Mouse (Mus musculus): ENCODE results near the gene Cntn5. TPM values are rescaled to one million over a fixed set of nuclear protein-coding genes. Genes with fewer than 3 reads are reported as not detected.
A peak's percentile ranks its signal among the peaks of the same experiment; 100 is the strongest.

The Cntn5 gene
- not detected for total RNA-seq (2021)
- 0.04 TPM in 1 of 2 replicates, not detected in the other for polyA plus RNA-seq (2012; rRNA removed)
- long read RNA-seq: 0 reads

DNA sequence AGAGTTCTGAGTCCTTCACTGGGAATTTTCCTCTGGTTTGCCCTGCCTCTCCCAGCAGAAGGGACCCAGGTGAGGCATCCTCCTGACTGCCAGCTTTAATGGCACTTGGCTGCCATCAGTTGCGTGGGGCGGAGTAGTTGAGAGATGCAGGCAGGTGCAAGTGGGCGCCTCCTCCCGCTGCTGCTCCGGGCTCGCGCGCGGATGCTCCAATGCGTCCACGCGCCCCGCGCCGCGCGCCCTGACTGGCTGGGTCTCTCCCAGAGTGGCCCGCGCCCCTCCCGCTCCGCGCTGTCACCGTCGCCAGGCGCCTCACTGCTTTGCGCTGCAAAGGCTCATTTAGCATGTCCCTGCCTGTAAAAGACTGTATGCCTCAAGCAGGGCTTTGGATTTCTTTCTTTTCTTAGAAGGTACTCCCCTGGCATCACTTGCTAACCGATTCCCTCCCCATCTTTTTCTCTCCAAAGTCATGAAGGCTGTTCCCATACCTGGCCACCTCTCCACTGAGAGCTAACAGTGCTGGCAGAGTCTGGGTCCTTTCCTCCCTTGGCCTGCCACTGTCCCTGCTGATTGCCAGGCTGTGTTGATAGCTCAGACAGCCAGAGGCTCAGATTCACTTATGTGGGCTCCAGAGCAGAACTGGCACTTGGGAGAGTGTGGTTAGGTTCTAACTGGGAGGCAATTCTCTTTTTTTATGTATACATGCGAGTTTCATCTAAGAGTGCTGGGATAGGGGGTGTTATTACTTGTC, at the start of gene Cntn5:
Cntn5 (minus strand) TSS at position 160 of the 748 bp plus-strand sequence.
- DNase-seq: no peak

DNA sequence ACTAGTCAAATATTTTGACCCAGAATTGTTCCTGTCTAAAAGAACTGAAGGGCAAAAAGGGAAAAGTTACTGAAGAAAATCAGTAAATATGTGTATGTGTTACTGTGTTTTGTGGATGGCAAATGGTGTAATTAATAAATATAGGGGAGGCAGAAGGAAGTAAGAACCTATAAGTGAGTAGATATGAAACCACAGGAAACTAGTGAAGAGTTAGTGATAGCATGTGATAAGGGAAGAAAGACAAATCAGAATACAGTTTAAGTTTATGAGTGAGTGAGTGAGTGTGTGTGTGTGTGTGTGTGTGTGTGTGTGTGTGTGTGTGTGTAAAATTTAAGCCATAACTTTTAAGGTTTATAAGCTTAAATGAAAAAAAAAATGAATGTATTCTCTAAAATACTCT, 45.9 kb upstream of the Cntn5 start:
- DNase-seq: no peak

DNA sequence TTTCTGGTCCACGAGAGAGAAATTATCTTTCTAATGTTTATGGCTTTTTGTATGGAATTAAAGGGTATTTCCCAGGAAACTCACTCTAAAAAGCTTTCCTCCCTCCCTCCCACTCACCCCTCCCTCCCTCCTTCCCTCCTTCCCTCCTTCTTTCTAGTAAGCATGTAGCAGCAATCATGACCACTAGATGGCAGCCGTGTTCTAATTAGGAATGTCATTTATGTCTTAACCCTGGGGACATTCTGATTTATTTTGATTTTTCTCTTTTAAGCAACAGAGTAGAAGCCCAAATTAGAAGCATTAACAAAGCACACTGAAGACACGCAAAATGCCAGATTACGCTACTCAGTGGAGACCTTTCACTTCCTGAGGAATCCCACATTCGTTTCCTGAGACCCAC, 5.0 kb upstream of the Cntn5 start:
- DNase-seq: peak; percentile 32

DNA sequence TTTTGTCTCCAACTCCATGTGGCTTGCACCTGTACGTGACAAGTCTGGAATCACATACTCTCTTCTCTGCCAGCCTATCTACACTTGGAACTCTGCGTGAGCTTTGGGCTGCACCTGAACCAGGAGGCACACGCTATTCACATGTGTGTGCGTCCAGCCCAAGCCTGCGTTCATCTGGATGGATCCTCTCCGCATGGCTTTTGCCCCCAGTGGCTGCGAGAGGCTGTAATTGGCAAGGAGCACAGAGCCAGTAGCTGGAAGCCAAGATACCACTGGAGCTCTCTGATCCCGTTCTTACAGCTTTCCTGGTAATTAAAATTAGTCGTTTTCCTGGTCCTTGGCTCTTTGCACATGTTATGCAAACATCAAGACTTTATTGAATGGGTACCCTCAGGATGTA, 1.1 kb upstream of the Cntn5 start:
- DNase-seq: no peak

DNA sequence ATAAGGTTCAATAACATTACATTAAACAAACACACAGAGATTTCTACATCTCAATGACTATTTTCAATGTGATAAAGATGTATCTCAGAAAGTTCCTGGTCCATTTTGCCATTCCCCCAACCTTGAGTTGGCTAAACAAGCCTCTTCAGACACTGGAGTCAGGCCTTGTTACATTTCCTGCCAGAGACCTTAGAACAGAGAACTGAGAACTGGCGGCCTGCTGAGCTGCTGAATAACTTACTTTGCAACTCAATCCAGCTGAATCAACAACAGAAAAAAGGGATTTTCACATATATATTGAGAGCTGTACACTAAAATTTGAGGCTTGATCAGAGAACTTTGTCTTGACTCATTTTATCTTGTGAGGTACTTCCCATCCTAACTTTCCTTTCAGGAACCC, 24.8 kb downstream of the Cntn5 start:
- DNase-seq: no peak

DNA sequence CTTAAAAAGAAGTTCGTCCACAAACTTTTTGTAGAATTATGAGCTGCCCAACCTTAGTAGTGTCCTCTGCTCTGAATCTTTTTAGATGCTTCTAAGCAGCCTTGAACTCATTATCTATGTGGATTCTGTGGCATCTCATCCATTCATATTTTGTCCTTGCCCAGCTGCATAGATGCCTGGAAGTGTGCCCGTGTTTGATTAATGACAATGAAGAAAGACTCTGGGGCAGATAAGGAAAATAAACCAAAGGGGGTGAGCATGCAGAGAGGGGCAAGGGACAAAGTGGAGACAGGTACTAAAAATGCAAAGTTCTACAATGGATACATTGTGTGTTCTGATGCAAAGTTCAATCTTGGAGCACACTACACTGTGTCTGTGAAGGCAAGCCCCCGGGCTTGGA, 30.7 kb downstream of the Cntn5 start:
- peak; percentile 59 for DNase-seq

DNA sequence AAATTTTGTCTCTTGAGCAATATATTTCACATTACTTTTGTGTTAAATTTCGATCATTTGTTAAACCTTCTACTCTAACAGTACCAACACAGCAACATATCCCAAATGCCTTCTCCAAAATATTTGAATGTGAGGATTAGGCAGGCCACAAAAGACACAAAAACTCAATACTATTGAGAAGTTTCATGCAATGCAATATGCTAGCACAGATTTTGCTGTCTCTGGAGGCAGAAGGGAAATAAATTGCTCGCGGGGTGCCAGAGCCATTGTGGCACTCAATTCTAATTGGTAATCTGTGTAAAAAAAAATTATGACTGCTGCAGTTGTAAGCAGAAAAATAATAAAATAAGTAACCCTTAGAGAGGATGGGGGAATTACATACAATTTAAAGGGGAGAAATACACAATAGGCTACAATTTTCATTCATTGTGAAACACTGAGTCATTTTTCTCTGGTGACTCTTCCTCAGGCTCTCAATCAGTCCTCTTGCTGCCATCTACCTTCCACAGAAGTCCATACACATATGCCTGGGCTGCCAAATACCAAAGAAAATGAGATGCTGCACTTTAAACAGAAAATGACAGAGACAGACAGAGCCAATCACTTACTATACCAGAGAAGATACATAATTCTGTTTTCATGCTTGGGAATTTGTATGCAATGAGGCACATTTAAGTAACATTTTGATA, 48.2 kb downstream of the Cntn5 start:
- DNase-seq: no peak

DNA sequence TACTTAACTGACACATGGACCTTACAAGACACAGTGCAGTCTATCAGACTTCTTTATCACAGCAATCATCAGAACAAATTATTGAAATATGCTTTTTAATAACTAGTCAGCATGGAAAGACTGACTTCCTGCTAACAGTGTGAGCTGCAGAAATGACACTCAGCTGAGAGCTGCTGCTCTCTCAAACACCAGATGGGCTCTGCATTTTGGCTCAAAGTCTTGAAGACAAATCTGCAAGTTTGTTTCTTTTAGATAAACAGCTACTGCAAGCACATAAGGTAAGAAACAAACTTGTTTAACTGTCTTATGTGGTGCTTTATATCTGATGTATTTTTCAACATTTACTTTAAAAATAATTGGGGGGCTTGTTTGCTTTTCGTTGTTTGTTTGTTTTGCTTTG, 87.9 kb downstream of the Cntn5 start:
- no peak for DNase-seq

DNA sequence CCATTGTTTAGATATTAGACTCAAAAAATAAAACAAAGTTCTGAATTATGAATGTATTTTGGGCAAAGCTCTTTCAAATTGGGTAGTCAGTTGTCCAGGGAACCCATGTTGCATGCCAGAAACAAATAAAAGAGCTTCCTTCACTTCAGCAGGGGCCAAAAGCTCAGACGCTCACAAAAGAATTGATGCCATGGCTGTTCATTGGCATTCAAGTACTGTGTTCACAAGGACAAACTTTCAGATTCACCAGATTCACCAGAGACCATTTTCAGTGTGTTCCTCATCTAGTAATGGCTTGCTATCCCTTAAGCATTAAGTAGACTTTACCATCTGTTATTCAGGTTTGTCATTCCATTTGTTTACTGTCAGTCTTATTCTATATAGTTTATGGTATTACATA, 107.4 kb downstream of the Cntn5 start:
- no peak for DNase-seq

DNA sequence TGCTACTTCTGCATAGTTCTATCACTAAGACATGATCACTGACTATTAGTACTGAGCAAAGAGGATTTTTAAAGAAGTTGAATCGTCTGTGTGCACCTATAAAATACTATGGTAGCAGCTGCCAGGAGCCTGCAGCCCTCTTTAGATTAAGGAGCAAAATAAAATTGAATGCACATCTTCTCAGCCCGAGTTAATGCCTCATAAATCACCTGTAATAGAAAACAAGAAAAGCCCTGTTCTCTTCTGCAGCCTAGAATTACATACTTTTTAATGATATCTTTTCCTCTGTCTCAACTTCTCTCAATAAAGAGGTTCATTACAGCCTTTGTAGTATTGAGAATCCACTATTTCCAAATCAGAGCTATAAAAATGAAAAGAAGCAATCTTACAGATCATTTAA, 109.5 kb downstream of the Cntn5 start:
- no peak for DNase-seq

DNA sequence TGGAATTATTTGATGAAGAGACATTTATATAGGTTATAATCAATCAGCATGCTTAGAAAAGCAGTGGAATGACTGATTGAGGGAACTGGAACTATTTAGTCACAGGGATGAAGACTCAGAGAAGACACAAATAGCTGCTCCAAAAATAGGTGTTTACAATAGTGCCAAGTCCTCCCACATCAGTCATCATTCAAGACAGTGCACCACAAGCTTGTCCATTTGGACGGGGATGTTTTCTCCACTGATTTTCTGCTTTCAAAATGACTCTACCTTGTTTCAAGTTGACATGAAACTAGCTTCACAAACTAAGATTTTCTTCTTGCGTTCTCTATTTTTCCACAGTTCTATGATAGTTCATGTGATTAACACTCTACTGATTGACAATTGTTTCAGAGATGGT, 172.7 kb downstream of the Cntn5 start:
- DNase-seq: no peak

DNA sequence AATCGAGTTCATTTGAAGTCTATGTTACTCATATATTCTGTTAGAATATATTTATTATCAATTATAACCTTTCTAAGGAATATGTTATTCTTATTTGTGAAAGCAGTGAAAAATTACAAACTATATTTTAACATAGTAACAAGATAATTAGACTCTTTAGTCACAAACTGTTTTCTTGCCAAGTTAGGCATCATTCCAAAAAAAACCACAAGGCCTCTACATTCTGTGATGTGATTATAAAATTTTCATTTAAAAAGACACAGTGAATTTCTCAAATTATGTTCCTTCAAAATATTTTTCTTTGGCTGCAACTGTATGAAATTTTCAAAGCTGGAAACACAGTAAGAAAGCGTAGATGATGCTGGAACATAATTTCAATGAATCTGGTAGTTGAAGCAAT, 180.4 kb downstream of the Cntn5 start:
- DNase-seq: no peak

DNA sequence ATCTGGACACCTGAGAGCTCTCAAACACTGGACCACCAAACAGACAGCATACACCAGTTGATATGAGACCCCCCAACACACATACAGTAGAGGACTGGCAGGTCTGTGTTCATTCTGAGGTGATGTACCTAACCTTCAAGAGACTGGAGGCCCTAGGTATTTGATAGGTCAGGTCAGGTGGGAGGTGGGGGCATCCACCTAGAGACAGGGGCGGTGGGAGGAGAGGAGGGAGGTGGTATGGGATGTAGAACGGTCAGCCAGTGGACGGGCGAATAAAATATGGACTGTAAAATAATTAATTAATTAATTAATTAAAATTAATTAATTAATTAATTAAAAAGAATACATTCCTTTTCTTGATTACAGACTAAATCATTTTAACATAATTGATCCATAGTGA, 182.5 kb downstream of the Cntn5 start:
- DNase-seq: no peak

DNA sequence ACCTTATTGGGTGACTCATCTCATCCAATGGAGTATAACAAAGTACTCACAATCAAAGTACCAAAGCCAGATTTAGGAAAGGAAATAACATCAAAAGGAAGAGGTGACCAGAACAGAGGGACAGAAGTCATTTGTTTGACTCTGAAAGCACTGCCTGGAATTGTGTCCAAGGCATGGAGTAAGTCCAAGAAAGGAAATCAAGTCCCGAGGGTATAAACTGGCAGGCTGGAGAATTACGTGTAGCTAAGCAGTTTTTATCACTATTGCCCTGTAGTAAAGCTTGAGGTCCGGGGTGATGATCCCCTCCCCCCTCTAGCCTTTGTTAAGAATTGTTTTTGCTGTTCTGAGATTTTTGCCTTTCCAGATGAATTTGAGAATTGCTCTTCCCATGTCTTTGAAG, 185.6 kb downstream of the Cntn5 start:
- DNase-seq: no peak

DNA sequence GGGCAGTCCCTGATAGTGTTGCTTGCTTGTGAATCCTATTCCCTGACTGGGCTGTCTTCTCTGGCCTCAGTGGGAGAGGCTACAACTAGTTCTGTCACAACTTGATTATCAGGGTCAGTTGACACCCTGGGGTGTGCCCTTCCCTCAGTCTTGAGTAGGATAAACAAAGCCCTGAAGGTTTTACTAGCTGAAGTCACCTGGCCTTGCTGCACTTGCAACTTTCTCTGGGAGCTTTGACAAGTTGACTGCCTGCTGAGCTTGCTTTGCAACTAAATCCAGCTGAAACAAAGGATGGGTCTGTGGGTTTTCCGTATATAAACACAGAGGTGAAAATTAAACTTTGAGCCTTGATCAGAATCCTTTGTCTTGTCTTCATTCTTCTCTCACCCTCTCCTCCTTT, 190.9 kb downstream of the Cntn5 start:
- DNase-seq: no peak

DNA sequence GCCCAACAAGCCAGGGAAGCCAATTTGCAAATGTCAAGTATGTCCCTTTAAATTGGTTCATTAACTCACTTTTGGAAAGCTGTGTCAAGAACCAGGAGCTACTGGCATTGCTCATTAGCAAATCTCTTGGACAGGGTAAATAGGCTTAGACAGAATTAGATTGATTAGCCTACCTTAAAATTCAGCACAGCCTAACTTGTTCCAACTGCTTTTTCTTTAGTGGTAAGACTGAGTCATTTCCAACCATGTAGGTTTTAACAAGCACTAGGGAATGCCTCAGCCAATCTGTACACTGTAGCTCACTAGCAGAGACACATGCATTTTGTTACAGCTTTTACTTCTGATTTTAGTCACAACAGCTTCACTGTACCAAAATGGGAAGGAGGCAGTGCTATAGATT, 222.9 kb downstream of the Cntn5 start:
- DNase-seq: no peak

DNA sequence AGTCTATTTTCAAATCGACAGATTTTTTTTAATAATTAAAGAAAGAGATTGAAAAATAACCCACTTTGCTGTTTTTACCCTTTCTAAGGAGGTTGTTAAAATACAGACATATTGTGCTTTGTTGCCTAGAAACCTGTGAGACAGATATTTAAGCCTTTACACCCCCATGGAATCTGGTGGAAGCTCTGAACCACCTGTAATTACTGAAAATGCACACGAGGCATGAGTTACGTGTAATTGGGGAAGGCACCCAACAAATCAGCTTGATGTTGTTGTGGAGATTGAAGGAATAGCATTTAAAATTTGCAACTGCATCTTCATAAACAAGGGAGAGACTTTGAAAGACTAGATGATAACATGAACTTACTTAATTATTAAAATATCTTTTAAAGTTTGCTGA, 223.4 kb downstream of the Cntn5 start:
- DNase-seq: no peak

DNA sequence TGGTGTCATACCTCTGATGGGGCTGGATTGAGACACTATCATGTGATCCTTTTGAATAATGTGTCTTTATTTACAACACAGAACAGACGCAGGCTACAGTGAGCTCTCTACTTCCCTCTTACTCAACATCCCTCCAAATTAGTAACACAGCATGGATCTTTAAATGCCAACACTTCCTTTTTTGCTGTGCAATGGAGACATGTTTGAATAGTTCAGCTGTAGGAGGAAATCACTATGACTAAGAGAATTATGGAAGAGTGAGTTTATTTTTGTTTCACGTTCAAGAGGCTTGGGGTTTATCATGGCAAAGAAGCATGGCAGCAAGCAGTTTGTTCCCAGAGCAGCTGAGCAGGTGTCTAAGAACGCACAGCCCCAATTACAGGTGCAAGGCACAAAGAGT, 235.9 kb downstream of the Cntn5 start:
- no peak for DNase-seq

DNA sequence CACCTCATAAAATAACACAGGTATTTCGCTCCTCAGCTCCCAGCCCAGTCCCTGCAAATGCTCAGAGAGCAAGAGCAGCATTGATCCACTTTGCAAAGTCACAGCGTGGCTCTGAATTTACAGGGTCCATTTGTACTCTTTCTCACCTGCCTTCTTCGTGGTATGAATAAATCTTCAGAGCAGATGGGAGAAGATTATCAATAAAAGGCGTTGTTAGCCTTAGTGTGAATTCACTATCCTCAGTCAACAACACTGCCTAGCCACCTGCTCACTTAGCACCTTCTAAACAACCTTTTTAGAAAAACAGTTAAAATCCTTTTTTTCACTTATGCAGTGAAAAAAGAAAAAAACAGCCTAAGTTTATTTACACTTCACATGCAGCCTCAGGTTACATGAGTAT, 237.1 kb downstream of the Cntn5 start:
- DNase-seq: no peak

DNA sequence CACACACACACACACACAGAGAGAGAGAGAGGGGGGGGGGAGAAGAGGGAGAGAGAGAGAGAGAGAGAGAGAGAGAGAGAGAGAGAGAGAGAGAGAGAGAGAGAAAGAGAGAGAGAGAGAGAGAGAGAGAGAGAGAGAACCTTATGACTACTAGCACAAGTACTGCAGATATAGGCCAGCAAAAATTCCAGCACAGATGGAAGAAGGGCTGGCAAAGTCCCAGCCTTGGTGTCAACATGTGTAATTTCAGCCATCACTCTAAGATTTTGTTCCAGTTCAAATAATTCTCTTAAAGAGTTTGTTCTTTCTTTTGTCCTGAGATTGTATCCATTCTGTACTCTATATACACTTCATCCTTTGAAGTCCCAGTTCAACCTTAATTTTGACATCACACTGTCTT, 238.8 kb downstream of the Cntn5 start:
- DNase-seq: no peak

DNA sequence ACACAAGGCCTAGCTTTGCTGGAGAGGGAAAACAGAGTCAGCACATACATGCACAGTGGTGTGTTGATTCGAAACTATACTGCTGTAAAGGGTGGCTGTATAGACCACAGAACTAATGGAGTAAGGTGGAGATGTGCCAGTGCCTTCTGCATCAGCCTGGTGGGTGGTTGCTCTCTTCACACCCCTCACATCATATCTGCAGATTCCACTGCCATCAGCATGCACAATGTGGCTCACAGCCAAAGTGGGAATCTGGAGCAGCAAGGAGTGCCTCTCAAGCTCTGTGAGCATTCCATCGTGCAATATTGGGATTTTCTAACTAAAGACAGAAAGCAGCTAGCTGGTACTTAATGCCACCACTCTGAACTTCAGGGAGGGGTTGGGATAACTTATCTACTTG, 241.5 kb downstream of the Cntn5 start:
- DNase-seq: no peak

DNA sequence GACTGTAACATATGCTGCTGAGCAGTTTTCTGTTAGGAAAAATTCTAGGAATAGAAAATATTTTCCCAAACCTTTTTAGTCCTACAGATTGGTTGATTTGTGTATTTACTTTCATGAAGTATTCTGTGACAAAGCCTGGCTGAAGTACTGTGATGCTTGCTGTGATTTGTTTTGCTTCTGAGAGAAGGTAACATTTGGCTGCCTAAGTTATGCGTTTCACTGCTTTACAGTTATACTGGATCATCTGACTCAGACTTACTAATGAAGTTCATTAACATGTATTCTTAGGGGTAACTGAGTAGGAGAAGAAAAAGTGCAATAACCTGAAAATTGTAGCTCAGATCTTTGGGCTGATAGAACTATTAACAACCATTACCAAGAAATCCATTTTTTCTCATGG, 245.1 kb downstream of the Cntn5 start:
- no peak for DNase-seq

DNA sequence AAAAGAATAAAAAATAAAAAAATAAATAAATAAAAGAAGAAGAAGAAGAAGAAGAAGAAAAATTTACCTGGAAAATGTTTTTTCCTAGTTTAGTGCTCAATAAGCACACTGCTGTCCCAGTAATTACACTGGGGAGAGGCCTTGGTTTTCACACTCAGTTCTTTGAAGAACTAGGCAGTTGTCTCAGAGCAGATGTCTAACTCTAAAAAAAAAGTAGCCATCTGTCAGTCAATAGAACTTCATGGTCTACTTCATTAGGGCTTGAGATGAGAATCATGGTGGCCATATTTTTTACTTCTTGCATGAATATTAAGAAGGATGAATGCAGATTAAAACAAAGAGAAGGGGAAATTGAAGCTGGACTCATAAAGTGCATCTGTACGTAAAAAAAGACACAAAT, 246.5 kb downstream of the Cntn5 start:
- no peak for DNase-seq

DNA sequence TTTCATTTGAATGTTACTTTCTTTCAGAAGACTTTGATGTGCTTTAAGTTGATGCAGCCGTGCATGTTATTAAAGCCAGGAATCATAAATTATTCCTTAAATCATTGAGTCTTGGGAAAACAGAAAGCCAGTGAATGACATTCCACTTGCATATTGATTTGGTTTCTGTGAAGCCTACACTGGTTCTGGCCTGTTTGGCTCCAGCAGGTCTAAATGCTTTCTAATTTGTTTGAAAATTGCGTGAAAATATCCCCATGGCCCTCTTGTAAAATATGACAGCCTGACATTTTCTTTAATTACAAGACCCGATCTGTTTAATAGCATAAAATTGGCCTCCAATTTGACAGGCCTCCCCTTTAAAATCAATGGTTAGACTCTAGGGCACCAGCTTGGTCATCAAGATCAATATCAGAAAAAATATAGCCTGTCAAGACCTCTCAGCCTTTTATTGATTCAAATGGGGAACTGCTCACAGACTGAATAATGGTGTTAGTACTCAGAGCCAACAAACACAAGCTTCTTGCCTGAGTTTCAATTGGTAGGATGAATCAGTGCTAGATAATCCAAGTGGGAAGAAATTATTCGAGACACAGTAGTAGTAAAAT, 247.3 kb downstream of the Cntn5 start:
- no peak for DNase-seq
